8 mouse cellular contexts compared by ENCODE assay signal in genomic region chr9:110709640-110710258, GRCm38 (mm10). TPM values are rescaled to one million over a fixed set of nuclear protein-coding genes. Genes with fewer than 3 reads are reported as not detected.
DNase-seq lines count a peak whose midpoint lies in the region; ATAC-seq and TF ChIP-seq lines count a peak whose summit lies in the region.

No protein-coding gene starts in this region.

- no peaks in the 10 kb centered on the region for H3K9me3 ChIP-seq in embryonic facial prominence, embryonic 15.5 days (replicated peaks)
- H3K9me3 ChIP-seq in kidney, embryonic 14.5 days (ENCODE audit: control insufficient read depth, low read length): no peaks in the 10 kb centered on the region

- peak; percentile 74 for ATAC-seq in embryonic facial prominence, embryonic 15.5 days (ENCODE audit: insufficient number of reproducible peaks, low FRiP score, low TSS enrichment, low read depth)
- ATAC-seq in kidney, embryonic 14.5 days (ENCODE audit: low FRiP score, low TSS enrichment): peak; percentile 83

- peaks cover 19% of the 10 kb centered on the region; the same call in 1 of the 2 replicates for H3K36me3 ChIP-seq in embryonic facial prominence, embryonic 15.5 days
- H3K36me3 ChIP-seq in kidney, embryonic 14.5 days (ENCODE audit: control insufficient read depth, insufficient read depth, low read length): peaks cover 19% of the 10 kb centered on the region; the same call in 1 of the 2 replicates

- TF ChIP-seq POLR2A in bone marrow, adult 2 months (IDR thresholded peaks at IDR 0.05; ENCODE audit: borderline replicate concordance, control insufficient read depth, low read depth, low read length): peak; percentile 49; the same call in 1 of the 2 replicates

- peak overlapping the region; percentile 69 for H3K4me3 ChIP-seq in bone marrow, adult 2 months (replicated peaks; ENCODE audit: control insufficient read depth, low read depth, low read length)
- H3K4me3 ChIP-seq in embryonic facial prominence, embryonic 15.5 days (replicated peaks): peak overlapping the region; percentile 29
- peak overlapping the region; percentile 16; the same call in 1 of the 2 replicates for H3K4me3 ChIP-seq in kidney, embryonic 14.5 days (ENCODE audit: low read length)

- peak overlapping the region; percentile 66 for H3K27ac ChIP-seq in bone marrow, adult 2 months (ENCODE audit: control insufficient read depth, insufficient read depth, low read depth, low read length, poor library complexity)
- H3K27ac ChIP-seq in embryonic facial prominence, embryonic 15.5 days (replicated peaks): peak overlapping the region; percentile 56; the same call in 1 of the 2 replicates
- H3K27ac ChIP-seq in kidney, embryonic 14.5 days (ENCODE audit: low read depth, low read length): no peak overlapping the region

- peak; percentile 90 for DNase-seq in 416B (ENCODE audit: low read depth)
- peak; percentile 89 to 90 for DNase-seq in heart, adult 9 months (ENCODE audit: low spot score in 2 of 2)
- peak; percentile 77 for DNase-seq in liver
- peak; percentile 83 to 87 for DNase-seq in monocyte, adult 2 months (ENCODE audit: low read depth in 1 of 2, low spot score in 2 of 2)
- peak; percentile 54 to 75 for DNase-seq in spleen, postnatal 14 days (ENCODE audit: low spot score in 2 of 2)

- no peak overlapping the region for H3K9ac ChIP-seq in embryonic facial prominence, embryonic 15.5 days
- no peak overlapping the region for H3K9ac ChIP-seq in kidney, embryonic 14.5 days (ENCODE audit: low read depth, low read length)

- no peaks in the 10 kb centered on the region for H3K27me3 ChIP-seq in embryonic facial prominence, embryonic 15.5 days
- H3K27me3 ChIP-seq in kidney, embryonic 14.5 days (ENCODE audit: control insufficient read depth, insufficient read depth, low read length): no peaks in the 10 kb centered on the region

- peak; percentile 88 for TF ChIP-seq CTCF in bone marrow, adult 2 months (IDR thresholded peaks at IDR 0.05; ENCODE audit: control insufficient read depth, insufficient read depth, low read length)

- 6% methylated on average over 5 of the region's 5 CpGs for WGBS in bone marrow, adult 2 months
- 34% methylated on average over 5 of the region's 5 CpGs for WGBS in embryonic facial prominence, embryonic 15.5 days
- WGBS in kidney, embryonic 14.5 days: 43% methylated on average over 5 of the region's 5 CpGs

- H3K4me2 ChIP-seq in embryonic facial prominence, embryonic 15.5 days (replicated peaks): peak overlapping the region; percentile 42
- H3K4me2 ChIP-seq in kidney, embryonic 14.5 days (replicated peaks; ENCODE audit: low read depth, low read length): peak overlapping the region; percentile 15; the same call in 1 of the 2 replicates

- H3K4me1 ChIP-seq in bone marrow, adult 2 months (ENCODE audit: control insufficient read depth, insufficient read depth, low read length): peaks cover 3% of the 10 kb centered on the region
- H3K4me1 ChIP-seq in embryonic facial prominence, embryonic 15.5 days: peaks cover 16% of the 10 kb centered on the region
- no peaks in the 10 kb centered on the region for H3K4me1 ChIP-seq in kidney, embryonic 14.5 days (ENCODE audit: control insufficient read depth, insufficient read depth, low read length)

RNA-seq across cellular contexts. Expression of gene Myl3, which starts 31.9 kb away (rescaled TPM):
- 2.2 and 4.2 TPM in 2 replicates for polyA plus RNA-seq in bone marrow, adult 2 months (2011; ENCODE audit: insufficient read depth, insufficient read length, low replicate concordance, missing spikeins)
- polyA plus RNA-seq in embryonic facial prominence, embryonic 15.5 days (2015; fragmentation: Nextera tagmentation; extraction: Ambion mirVana): 7.5 and 8.5 TPM in 2 replicates
- polyA plus RNA-seq in kidney, embryonic 14.5 days (2014; fragmentation: Nextera tagmentation; extraction: Ambion mirVana): 0.96 and 1.4 TPM in 2 replicates

RNA-seq across cellular contexts. Expression of gene Pth1r, which starts 37.2 kb away (rescaled TPM):
- polyA plus RNA-seq in bone marrow, adult 2 months (2011; ENCODE audit: insufficient read depth, insufficient read length, low replicate concordance, missing spikeins): 9.1 and 10.1 TPM in 2 replicates
- polyA plus RNA-seq in embryonic facial prominence, embryonic 15.5 days (2015; fragmentation: Nextera tagmentation; extraction: Ambion mirVana): 133 and 145 TPM in 2 replicates
- polyA plus RNA-seq in kidney, embryonic 14.5 days (2014; fragmentation: Nextera tagmentation; extraction: Ambion mirVana): 27.3 and 40.9 TPM in 2 replicates

RNA-seq across cellular contexts. Expression of gene Ccdc12, which starts 53.4 kb away (rescaled TPM):
- polyA plus RNA-seq in bone marrow, adult 2 months (2011; ENCODE audit: insufficient read depth, insufficient read length, low replicate concordance, missing spikeins): 90.8 and 168 TPM in 2 replicates
- polyA plus RNA-seq in embryonic facial prominence, embryonic 15.5 days (2015; fragmentation: Nextera tagmentation; extraction: Ambion mirVana): 131 and 139 TPM in 2 replicates
- polyA plus RNA-seq in kidney, embryonic 14.5 days (2014; fragmentation: Nextera tagmentation; extraction: Ambion mirVana): 160 and 193 TPM in 2 replicates

RNA-seq across cellular contexts. Expression of gene Nbeal2, which starts 55.8 kb away (rescaled TPM):
- 46.2 and 119 TPM in 2 replicates for polyA plus RNA-seq in bone marrow, adult 2 months (2011; ENCODE audit: insufficient read depth, insufficient read length, low replicate concordance, missing spikeins)
- polyA plus RNA-seq in embryonic facial prominence, embryonic 15.5 days (2015; fragmentation: Nextera tagmentation; extraction: Ambion mirVana): 4.9 and 6.7 TPM in 2 replicates
- 2.6 and 4.8 TPM in 2 replicates for polyA plus RNA-seq in kidney, embryonic 14.5 days (2014; fragmentation: Nextera tagmentation; extraction: Ambion mirVana)

Comparison
In these comparisons a context has a peak if more than half of its experiments do, and no peak if none do; other contexts are left out.
1. H3K4me3 ChIP-seq: peak in every context shown above with its lines; median percentile 69 in bone marrow, adult 2 months; 29 in embryonic facial prominence, embryonic 15.5 days; 16 in kidney, embryonic 14.5 days.